ENCODE assay signal across 25 mouse cellular contexts in the genomic region with DNA sequence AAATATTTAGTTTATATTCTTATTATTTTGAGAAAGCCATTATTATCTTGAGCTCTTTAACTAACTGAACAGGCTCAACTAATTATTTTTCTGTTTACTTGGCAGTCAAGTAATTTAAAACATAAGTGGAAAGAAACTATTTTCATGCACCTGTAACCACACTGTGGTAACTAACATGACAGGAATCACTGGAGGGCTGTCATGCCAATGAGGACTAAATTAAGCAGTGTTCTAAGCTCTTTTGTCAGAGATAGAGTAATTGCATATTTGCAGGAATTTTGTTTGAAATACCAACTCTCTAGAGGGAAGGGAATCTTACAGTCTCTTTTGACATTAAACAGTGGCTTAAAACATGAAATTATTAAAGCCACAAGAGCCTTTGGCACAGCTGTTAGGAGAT.
"Had no signal": no experiment of that assay in that cellular context is flagged by ENCODE, and none has a peak within 500 bp of the region (broad histone marks: within the 10 kb centered on the region; RNA-seq: fewer than 3 reads in every experiment).

No protein-coding gene starts in this region.

- DNase-seq: gastrocnemius, postnatal 14 days; gastrocnemius, postnatal 36 days; heart, adult 18-20 months; heart, postnatal 10 days; heart, postnatal 4 days; kidney, adult 18-20 months; kidney, adult 8-10 months; kidney, postnatal 10 days; kidney, postnatal 25 days; kidney, postnatal 4 days; left cerebral cortex, postnatal 4 days had no signal

- H3K36me3 ChIP-seq: heart, embryonic 10.5 days; heart, embryonic 12.5 days; hindbrain, embryonic 10.5 days; hindbrain, embryonic 12.5 days; intestine, embryonic 15.5 days; limb, embryonic 13.5 days; limb, embryonic 15.5 days; liver, embryonic 12.5 days had no signal

- H3K4me1 ChIP-seq: heart, embryonic 10.5 days; heart, embryonic 12.5 days; hindbrain, embryonic 10.5 days; hindbrain, embryonic 12.5 days; intestine, embryonic 15.5 days; limb, embryonic 13.5 days; limb, embryonic 15.5 days; liver, embryonic 12.5 days had no signal

- H3K27me3 ChIP-seq: heart, embryonic 12.5 days; hindbrain, embryonic 12.5 days; intestine, embryonic 15.5 days; limb, embryonic 13.5 days; limb, embryonic 15.5 days; liver, embryonic 12.5 days had no signal

- ATAC-seq: hindbrain, embryonic 16.5 days; inflammation-experienced regulatory T-cells, adult 6 months; intestine, embryonic 15.5 days; intestine, postnatal 0 days; liver, embryonic 12.5 days had no signal

- H3K9me3 ChIP-seq: heart, embryonic 10.5 days; heart, embryonic 12.5 days; hindbrain, embryonic 10.5 days; hindbrain, embryonic 12.5 days; intestine, embryonic 15.5 days; limb, embryonic 13.5 days; limb, embryonic 15.5 days; liver, embryonic 12.5 days had no signal

- H3K4me2 ChIP-seq: heart, embryonic 12.5 days; hindbrain, embryonic 12.5 days; hindbrain, embryonic 14.5 days; intestine, embryonic 15.5 days; limb, embryonic 13.5 days; limb, embryonic 15.5 days; liver, embryonic 12.5 days had no signal

- H3K4me3 ChIP-seq: heart, embryonic 10.5 days; heart, embryonic 12.5 days; hindbrain, embryonic 10.5 days; hindbrain, embryonic 12.5 days; intestine, embryonic 15.5 days; layer of hippocampus, adult 2 months; left cerebral cortex, adult 2 months; limb, embryonic 13.5 days; limb, embryonic 15.5 days; liver, embryonic 12.5 days had no signal

- H3K27ac ChIP-seq: heart, embryonic 10.5 days; hindbrain, embryonic 10.5 days; hindbrain, embryonic 12.5 days; hindbrain, embryonic 14.5 days; intestine, embryonic 15.5 days; layer of hippocampus, adult 2 months; left cerebral cortex, adult 2 months; limb, embryonic 13.5 days; limb, embryonic 15.5 days; liver, embryonic 12.5 days had no signal

- H3K9ac ChIP-seq: heart, embryonic 12.5 days; hindbrain, embryonic 12.5 days; hindbrain, embryonic 14.5 days; intestine, embryonic 15.5 days; limb, embryonic 13.5 days; limb, embryonic 15.5 days; liver, embryonic 12.5 days had no signal
